Mouse (Mus musculus) embryo, embryonic 11.5 days (tissue): ENCODE measurements at regions not wholly inside any gene's neighbourhood (a gene's known extent, or its start where the extent isn't known, plus 50 kb on each side); places are given as distances from the start of the nearest gene placed in this dataset.

ENCODE experiments used
- DNase-seq: peaks from one replicate; pipeline ENCODE4 v3.0.0-alpha.2; 2012; ENCODE audit warnings: low read depth, low spot score

DNA sequence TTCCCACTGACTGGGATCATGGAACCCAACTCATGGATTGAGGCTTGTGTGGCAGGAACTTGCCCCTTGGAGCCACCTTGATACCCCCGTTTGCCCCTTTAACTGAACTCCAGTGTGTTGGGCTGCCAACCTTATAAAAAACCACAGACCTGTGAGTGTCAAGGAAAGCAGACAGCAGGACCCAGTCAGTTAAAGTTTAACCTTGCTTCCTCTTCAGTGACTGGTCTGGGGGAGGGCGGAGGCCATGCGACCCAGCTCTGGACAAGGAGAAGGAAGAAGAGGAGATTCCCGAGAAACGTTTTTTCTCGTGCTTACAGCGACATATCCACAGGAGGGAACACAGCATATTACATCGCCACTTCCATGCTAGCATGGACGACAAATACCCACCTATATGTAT is 281.9 kb upstream of the Zfp64 start:
- DNase-seq: no peak

DNA sequence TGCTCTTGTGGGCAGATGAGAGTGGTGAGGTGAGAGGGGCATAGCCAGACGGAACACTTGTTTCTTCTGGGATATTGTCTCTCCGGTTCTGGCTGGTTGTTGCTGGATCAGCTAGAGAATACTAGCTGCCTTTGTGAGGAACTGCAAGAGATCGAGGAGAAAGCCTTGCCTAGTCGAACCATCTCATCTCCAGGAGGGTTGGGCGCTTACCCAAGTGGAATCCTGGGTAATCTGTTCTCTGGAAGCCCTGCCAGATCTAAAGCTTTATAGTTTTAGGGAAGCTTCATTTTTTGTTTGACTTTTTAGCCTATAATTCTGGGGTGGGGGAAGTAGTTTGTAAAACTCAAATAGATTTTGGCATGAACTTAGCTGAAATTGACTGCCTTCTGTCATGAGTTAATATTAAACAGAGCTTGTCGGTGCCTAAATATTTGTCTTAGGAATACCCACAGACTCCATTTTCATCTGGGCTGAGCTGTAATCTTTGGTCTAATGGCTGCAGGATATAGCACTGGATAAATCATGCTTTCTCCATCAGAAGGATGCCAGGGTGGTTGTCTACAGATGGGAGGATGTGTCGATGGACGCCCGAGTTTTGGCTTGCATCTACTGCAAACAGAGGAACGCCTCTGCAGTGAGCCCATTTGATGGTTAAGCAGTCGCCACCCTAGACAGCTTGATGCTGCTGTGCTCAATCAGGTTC is 279.1 kb upstream of the Zfp64 start:
- DNase-seq: no peak

DNA sequence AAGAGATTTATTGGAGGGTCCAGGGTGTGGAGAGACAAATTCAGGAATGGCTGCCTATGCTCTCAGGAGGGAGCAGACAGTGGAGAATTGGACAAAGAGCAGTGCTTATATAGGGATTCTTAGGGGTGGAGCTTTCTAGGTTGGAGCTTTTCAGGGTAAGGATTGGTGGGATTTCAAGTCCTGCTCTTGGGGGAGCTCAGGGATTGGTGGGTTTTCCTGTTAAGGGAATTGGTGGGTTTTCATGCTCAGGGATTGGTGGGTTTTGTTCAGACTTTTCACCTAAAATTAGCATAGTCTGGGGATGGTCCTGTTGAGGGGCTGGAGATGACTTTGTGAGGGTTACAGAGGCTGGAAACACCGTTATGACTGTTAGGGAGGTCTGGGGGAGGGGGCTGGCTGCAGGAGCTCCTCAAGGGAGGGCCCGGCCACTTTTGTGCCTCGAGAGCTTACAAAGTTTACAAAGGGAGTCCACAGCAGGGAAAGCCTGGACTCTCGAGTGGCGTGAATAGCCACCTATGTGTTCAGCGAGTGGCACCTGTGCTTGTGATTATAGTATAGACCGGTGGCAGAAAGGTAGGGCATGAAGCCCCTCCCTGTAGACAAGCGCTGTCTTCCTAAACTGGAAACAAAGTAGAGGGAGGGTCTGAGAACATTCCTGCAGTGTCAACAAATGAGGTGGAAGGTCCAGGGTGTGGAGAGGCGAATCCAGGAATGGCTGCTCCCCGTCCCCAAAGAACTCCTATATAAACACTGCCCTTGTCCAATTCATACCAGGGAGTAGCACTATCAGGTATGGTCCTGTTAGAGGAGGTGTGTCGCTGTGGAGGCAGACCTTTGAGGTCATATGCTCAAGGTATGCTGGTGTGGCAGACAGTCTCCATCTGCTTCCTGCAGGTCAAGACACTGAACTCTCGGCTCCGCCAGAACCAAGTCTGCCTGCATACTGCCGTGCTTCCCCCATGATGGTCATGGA is 278.1 kb upstream of the Zfp64 start:
- no peak for DNase-seq

- no peak for DNase-seq
Observed at GRCm38 (mm10) chr2:169222264-169222663, 266.9 kb upstream of the Zfp64 start.

- DNase-seq: no peak
Observed at GRCm38 (mm10) chr2:169221141-169221540, 265.8 kb upstream of the Zfp64 start.

- DNase-seq: no peak
Observed at GRCm38 (mm10) chr2:169215546-169216043, 260.2 kb upstream of the Zfp64 start.

- DNase-seq: no peak
Observed at GRCm38 (mm10) chr2:169214396-169214795, 259.0 kb upstream of the Zfp64 start.

DNA sequence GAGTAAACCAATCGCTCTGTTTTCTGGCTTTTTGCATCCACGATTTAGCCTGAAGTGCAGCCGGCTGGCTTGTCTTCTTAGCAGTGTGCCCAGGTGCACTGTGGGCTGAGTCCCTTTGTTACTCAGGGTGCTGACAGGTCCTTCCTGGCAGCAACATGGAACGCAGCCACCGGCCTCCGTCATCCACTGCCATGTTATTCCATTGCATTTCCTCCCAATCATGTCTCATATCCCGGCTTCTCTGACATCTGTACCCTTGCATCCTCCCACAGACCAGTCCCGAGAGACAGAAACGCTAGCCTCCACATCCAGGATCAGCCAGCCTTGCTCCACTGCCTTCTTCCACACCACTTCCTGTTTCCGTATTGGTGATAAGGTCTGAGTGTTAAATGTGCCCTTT is 257.9 kb upstream of the Zfp64 start:
- DNase-seq: no peak

DNA sequence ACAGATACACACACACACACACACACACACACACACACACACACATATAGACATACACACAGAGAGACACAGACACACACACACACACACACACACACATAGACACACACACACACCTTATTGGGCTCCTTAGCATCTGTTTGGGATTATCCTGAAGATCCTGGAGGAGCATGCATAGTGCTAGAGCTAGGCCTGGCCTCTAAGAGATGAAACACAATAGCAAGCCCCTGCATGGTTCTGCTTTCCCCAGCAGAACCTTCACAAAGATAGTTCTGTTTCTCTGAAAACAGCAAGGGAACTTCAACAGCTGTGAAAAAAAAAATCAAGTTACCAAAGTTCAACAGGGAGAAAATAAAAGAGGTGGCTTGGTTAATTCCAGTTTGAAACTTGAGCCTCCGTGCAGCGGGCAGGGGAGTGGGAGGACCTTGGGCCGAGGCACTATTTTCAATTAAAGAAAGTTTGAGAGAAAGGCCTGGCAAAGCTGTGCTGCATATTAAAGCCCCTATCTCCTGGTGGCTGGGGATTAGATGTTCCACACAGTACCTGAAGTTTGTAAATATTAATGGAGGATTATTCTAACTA is 257.4 kb upstream of the Zfp64 start:
- DNase-seq: no peak

DNA sequence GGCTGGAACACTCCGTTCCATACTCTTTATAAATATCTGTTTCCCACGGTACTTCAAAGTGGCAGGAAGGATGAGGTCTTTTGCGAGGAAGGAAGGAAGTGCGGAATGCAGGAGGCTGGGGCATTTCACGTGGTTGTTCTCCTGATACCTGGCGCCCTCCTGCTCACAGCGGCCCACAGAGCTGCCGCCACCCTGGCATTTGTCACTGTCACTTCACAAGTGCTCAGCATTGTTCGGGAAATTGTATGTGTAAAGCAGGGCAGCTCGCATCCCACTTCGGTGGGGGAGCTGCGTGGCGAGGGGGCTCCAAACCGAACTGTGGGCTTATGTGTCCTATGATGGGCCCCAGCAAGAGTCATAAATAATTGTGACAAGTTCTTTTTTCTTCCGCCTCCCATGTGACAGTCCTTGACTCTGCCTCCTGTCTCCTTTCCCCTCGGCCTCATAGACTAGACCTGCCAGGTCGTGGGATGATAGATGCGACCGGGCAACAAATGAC is 248.9 kb upstream of the Zfp64 start:
- DNase-seq: no peak

- DNase-seq: no peak
Observed at GRCm38 (mm10) chr2:169191974-169192373, 236.6 kb upstream of the Zfp64 start.

GRCm38 (mm10) chr2:169191465-169191864 is 236.1 kb upstream of the Zfp64 start:
- DNase-seq: no peak

- no peak for DNase-seq
Observed at GRCm38 (mm10) chr2:169177565-169177964, 222.2 kb upstream of the Zfp64 start.

- no peak for DNase-seq
Observed at GRCm38 (mm10) chr2:169168795-169169194, 213.4 kb upstream of the Zfp64 start.

DNA sequence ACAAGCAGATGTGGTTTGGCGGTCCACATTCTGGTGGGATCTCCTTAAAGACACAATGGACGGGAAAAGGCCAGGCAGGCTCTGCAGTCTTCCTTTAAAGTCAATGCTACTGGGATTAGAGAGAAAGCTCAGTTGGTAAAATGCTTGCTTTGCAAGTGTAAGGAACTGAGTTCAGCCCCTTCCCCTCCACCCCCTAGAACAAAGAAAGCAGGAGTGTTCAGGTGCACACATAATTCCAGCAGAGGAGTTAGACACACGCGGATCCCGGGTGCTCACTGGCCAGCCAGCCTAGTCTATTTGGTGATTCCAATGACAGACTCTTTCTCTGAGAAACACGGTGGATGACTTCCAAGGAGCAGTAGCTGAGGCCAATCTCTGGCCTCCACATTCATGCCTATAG is 213.0 kb upstream of the Zfp64 start:
- no peak for DNase-seq

- no peak for DNase-seq
Observed at GRCm38 (mm10) chr2:169161651-169162050, 206.3 kb upstream of the Zfp64 start.

DNA sequence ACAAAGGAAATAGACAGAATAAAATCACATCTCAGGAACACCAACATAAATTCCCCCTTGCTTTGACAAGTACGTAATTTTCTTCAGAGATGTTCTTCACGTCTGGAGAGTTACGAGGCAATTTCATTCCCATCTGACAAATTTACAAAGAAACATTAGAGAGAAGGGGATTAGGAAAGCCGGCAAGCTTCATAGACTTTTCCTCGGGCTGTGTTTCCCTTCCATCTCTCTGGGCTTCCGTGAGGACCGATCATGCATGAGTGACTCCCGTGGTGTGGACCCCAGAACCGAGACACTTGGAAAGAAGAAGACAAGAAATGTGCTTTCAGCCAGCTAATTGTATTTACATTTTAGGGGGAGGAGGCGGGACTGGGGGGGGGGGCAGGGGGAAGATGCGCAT is 203.4 kb upstream of the Zfp64 start:
- no peak for DNase-seq

DNA sequence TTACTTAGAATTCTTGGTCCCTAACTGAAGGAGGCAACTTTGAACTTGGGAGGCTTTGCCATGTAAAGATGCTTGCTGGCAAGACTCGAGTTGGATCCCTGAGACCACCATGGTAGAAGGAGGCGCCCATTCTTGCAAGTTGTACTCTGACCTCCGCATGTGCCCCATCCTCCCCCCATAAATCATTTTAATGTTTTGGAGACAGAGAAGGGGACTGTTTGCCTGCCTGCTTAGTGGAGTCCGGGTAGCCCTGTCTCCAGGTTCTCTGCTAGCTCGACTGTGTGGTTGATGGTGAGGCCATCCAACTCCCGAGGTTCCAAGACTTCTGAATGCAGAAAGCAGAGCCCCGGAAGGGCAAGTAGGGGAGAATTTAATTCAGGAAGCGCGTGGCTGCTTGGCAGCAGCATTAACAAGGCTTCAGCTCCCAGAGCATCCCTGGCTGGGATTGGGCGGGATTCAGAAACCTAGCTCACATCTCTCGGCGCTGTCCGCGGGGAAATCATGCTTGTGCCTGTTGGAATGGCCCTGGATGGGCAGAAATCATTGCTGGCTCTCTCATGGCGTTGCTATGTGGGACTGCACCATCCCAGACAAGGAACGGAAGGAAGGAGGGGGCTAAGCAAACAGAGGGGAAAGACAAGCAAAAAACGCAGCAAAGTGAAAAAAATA is 202.8 kb upstream of the Zfp64 start:
- no peak for DNase-seq

DNA sequence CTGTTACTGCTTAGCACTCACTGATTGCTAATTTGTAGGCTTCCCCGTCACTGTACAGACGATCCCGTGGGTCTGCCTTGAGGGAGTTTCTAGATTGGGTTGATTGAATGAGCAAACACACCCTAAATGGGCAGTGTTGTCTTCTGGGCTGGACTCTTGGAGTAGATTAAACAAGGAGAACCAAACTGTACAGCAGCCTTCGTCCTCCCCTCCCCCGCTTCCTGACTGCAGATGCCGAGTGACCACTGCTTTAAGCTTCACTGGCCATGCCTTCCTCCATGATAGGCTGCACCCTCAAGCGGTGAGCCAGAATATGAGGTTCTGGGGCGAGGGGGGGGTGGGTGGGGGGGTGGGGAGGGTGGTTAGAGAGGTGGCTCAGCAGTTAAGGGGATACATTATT is 201.5 kb upstream of the Zfp64 start:
- DNase-seq: no peak

GRCm38 (mm10) chr2:169154881-169155280 is 199.5 kb upstream of the Zfp64 start:
- no peak for DNase-seq

DNA sequence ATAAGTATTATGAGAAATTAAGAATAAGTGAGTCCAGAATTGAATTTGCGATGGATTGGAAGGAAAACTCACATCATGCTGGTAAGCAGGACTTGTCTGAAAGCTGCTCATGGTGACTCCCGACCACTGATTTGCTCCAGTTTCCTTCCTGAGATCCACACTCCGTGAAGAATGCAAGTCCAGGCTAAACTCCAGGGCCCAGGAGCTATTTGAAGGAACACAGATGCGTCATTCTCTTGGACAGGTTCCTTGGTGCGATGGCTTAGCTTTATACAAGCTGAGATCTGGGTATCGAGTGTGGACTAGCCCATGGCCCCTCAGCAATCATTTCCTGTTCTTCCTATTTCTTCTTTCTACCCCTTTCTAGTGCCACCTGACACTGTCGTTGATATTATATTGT is 192.3 kb upstream of the Zfp64 start:
- no peak for DNase-seq

DNA sequence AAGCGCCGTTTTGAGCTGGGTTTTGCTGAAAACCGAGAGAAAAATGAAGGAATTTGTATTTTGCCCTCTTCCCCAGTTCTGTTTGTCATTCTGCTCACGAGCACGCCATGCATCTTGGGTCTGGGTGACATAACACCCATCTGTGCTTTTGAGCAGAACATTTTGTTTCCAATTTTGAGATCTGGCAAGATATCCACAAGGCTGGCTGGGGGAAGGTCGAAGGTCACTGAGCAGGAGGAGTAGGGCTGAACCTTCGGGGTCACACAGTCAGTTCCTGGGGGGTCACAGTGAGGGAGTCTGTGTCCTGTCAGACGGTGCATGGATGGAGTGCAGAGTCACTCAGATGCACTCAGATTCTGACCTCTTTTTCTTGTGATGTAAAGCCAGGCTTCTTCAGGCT is 186.8 kb upstream of the Zfp64 start:
- no peak for DNase-seq
